8 mouse cellular contexts compared by ENCODE assay signal in the genomic region with DNA sequence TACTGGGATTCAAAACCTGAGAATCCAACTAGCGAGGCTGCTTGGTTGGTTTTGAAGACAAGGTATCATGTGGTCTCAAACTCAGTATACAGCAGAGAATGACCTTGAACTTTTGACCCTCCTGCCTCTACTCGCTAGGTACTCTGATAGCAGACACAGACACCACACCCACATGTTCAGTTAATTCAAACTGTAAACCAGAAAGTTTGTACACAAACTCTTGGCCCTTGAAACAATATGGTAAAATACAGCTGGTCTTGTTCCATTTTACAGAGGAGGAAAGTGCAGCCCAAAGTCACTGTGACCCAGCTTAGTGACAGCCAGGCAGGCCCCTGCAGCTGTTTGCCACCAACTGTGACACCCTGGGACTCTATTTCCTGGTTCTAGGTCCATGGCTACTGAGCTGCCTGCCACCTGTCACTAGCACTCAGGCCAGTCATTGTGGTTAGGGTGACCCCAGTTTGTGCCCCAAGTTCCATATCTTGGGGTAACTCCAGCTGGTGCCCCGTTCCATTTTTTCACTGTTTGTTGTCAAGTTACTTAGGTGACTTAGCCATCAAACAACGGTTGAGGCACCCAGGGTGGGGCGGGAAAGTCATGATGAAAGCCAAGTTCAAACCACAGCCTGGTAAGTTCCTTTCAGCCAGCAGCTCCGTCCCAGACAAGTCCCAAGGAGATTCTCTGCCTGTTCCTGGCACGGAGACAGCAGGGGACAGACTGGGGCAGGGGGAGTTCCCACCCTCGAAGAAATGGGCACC. TPM values are rescaled to one million over a fixed set of nuclear protein-coding genes. Genes with fewer than 3 reads are reported as not detected.
DNase-seq lines count a peak whose midpoint lies in the region; ATAC-seq and TF ChIP-seq lines count a peak whose summit lies in the region.

No protein-coding gene starts in this region.

- H3K9me3 ChIP-seq in G1E (replicated peaks) = peaks cover 6% of the 10 kb centered on the region
- peaks cover 3% of the 10 kb centered on the region; the same call in 1 of the 2 replicates for H3K9me3 ChIP-seq in heart, embryonic 16.5 days (replicated peaks; ENCODE audit: control insufficient read depth, low read length)
- no peaks in the 10 kb centered on the region for H3K9me3 ChIP-seq in neural tube, embryonic 15.5 days (replicated peaks)

- H3K4me1 ChIP-seq in G1E (ENCODE audit: insufficient read depth, low read depth, low read length) = peaks cover 88% of the 10 kb centered on the region
- peaks cover 42% of the 10 kb centered on the region for H3K4me1 ChIP-seq in heart, embryonic 16.5 days (ENCODE audit: control insufficient read depth, insufficient read depth, low read length)
- H3K4me1 ChIP-seq in lung, adult 2 months (ENCODE audit: control insufficient read depth, insufficient read depth, low read length) = peaks cover 3% of the 10 kb centered on the region
- peaks cover 10% of the 10 kb centered on the region for H3K4me1 ChIP-seq in neural tube, embryonic 15.5 days

- H3K27ac ChIP-seq in heart, embryonic 16.5 days (ENCODE audit: low read length) = peak overlapping the region; percentile 91
- H3K27ac ChIP-seq in neural tube, embryonic 15.5 days (replicated peaks) = no peak overlapping the region

- H3K79me3 ChIP-seq in C2C12 (ENCODE audit: low read depth) = peaks cover 28% of the 10 kb centered on the region

- 0 out of 2 replicates have a peak, but pooled peaks have one; percentile 6 for ATAC-seq in G1E (ENCODE audit: extremely low read depth, insufficient number of reproducible peaks, low FRiP score, poor library complexity, severe bottlenecking)
- no peak for ATAC-seq in heart, embryonic 16.5 days (replicated peaks; ENCODE audit: extremely low read depth, insufficient read depth, low FRiP score)
- ATAC-seq in neural tube, embryonic 15.5 days (ENCODE audit: low FRiP score) = no peak

- H3ac ChIP-seq in C2C12 (ENCODE audit: control insufficient read depth, insufficient read length, low read depth) = peak overlapping the region; percentile 59

- H3K36me3 ChIP-seq in C2C12 (ENCODE audit: control insufficient read depth, insufficient read depth) (no peaks in the 10 kb centered on the region), G1E (replicated peaks) (peaks cover 52% of the 10 kb centered on the region)
- no peaks in the 10 kb centered on the region for H3K36me3 ChIP-seq in heart, embryonic 16.5 days (ENCODE audit: control insufficient read depth, insufficient read depth)
- no peaks in the 10 kb centered on the region for H3K36me3 ChIP-seq in neural tube, embryonic 15.5 days

- no peak for TF ChIP-seq CTCF in C2C12 (IDR thresholded peaks at IDR 0.05; ENCODE audit: control insufficient read depth, insufficient read depth, insufficient read length)
- no peak for TF ChIP-seq CTCF in G1E (IDR thresholded peaks at IDR 0.05; ENCODE audit: low read depth, low read length)
- TF ChIP-seq CTCF in lung, adult 2 months (IDR thresholded peaks at IDR 0.05; ENCODE audit: insufficient read depth, low read length) = no peak

- intact Hi-C loops in left cerebral cortex, postnatal 36 days (cut with DNase I) = no loop called here

- DNase-seq in G1E (ENCODE audit: low spot score) = peak; percentile 63
- DNase-seq in lung, adult 2 months = peak; percentile 39
- no peak for DNase-seq in c-Kit-positive CD71-positive TER-119-positive erythroid progenitor cells, embryonic 14.5 days (ENCODE audit: low spot score)
- DNase-seq in right cerebral cortex, adult 18-20 months = no peak
- no peak for DNase-seq in left cerebral cortex, postnatal 36 days (ENCODE audit: low spot score in 2 of 2)

- H3K9ac ChIP-seq in heart, embryonic 16.5 days (ENCODE audit: low read length) = peak overlapping the region; percentile 96
- no peak overlapping the region for H3K9ac ChIP-seq in neural tube, embryonic 15.5 days (replicated peaks)

- H3K4me2 ChIP-seq in heart, embryonic 16.5 days (ENCODE audit: low read depth, low read length) = peak overlapping the region; percentile 97
- H3K4me2 ChIP-seq in neural tube, embryonic 15.5 days = peak overlapping the region; percentile 88

- 30% methylated on average over 8 of the region's 8 CpGs for WGBS in heart, embryonic 16.5 days
- WGBS in lung, adult 2 months = 12% methylated on average over 8 of the region's 8 CpGs
- WGBS in neural tube, embryonic 15.5 days = 46% methylated on average over 8 of the region's 8 CpGs

- peaks cover 52% of the 10 kb centered on the region for H3K79me2 ChIP-seq in C2C12 (ENCODE audit: control insufficient read depth, insufficient read depth)

- H3K27me3 ChIP-seq in C2C12 (ENCODE audit: control insufficient read depth, insufficient read depth, insufficient read length) (no peaks in the 10 kb centered on the region), G1E (ENCODE audit: insufficient read depth, low read length) (no peaks in the 10 kb centered on the region)
- H3K27me3 ChIP-seq in heart, embryonic 16.5 days (ENCODE audit: control insufficient read depth, insufficient read depth, low read length) = no peaks in the 10 kb centered on the region
- peaks cover 37% of the 10 kb centered on the region for H3K27me3 ChIP-seq in neural tube, embryonic 15.5 days (replicated peaks)

- H3K4me3 ChIP-seq in C2C12 (ENCODE audit: insufficient read depth, poor library complexity, severe bottlenecking) = peak overlapping the region; percentile 59
- peak overlapping the region; percentile 83 for H3K4me3 ChIP-seq in G1E (ENCODE audit: low read depth, low read length)
- H3K4me3 ChIP-seq in heart, embryonic 16.5 days (ENCODE audit: low read length) = peak overlapping the region; percentile 82
- peak overlapping the region; percentile 83 for H3K4me3 ChIP-seq in lung, adult 2 months (replicated peaks; ENCODE audit: extremely low read depth, low read depth, low read length)
- peak overlapping the region; percentile 46 for H3K4me3 ChIP-seq in neural tube, embryonic 15.5 days (replicated peaks)

- TF ChIP-seq POLR2A in lung, adult 2 months (IDR thresholded peaks at IDR 0.05; ENCODE audit: borderline replicate concordance, extremely low read depth, low read depth, low read length) = peak; percentile 50

TF ChIP-seq in C2C12, 6 proteins besides CTCF, POLR2A, EP300 and RAD21:
- TF ChIP-seq MYOD1 (IDR thresholded peaks at IDR 0.05; ENCODE audit: control insufficient read depth, insufficient read length, low read depth) (peak; percentile 99), FOSL1 (IDR thresholded peaks at IDR 0.05; ENCODE audit: insufficient read depth, low read length, poor library complexity, severe bottlenecking) (no peak)

RNA-seq across cellular contexts. Expression of a gene that starts 1.2 kb away (rescaled TPM):
- polyA plus RNA-seq in C2C12 (2012; fragmentation: generic; extraction: Trizol) = 114 TPM
- 223 and 228 TPM in 2 replicates for total RNA-seq in G1E (2014; fragmentation: Nextera tagmentation)
- 405 and 468 TPM in 2 replicates for total RNA-seq in G1E (2017)
- polyA plus RNA-seq in G1E (2012) = 69.3 and 92.9 TPM in 2 replicates
- 39.5 and 41.9 TPM in 2 replicates for polyA plus RNA-seq in heart, embryonic 16.5 days (2015; fragmentation: Nextera tagmentation; extraction: Ambion mirVana)
- polyA plus RNA-seq in lung, adult 2 months (2012; rRNA removed) = 557 and 634 TPM in 2 replicates
- polyA plus RNA-seq in neural tube, embryonic 15.5 days (2015; fragmentation: Nextera tagmentation; extraction: Ambion mirVana) = 12.2 and 15.5 TPM in 2 replicates
- total RNA-seq in left cerebral cortex, postnatal 36 days (2021) = 10 to 100 TPM in 1 of 2 experiments, 1 to 10 TPM in 1; 6.0 to 10.8 TPM

RNA-seq across cellular contexts. Expression of a gene that starts 24.9 kb away (rescaled TPM):
- 271 TPM for polyA plus RNA-seq in C2C12 (2012; fragmentation: generic; extraction: Trizol)
- 101 and 141 TPM in 2 replicates for total RNA-seq in G1E (2014; fragmentation: Nextera tagmentation)
- 226 and 266 TPM in 2 replicates for total RNA-seq in G1E (2017)
- 58.0 and 77.5 TPM in 2 replicates for polyA plus RNA-seq in G1E (2012)
- 141 and 147 TPM in 2 replicates for polyA plus RNA-seq in heart, embryonic 16.5 days (2015; fragmentation: Nextera tagmentation; extraction: Ambion mirVana)
- polyA plus RNA-seq in lung, adult 2 months (2012; rRNA removed) = 18.4 and 24.0 TPM in 2 replicates
- 86.5 and 117 TPM in 2 replicates for polyA plus RNA-seq in neural tube, embryonic 15.5 days (2015; fragmentation: Nextera tagmentation; extraction: Ambion mirVana)
- total RNA-seq in left cerebral cortex, postnatal 36 days (2021) = 10 to 100 TPM; 15.4 to 18.6 TPM

RNA-seq across cellular contexts. Expression of a gene that starts 40.9 kb away (rescaled TPM):
- polyA plus RNA-seq in C2C12 (2012; fragmentation: generic; extraction: Trizol) (26.6 TPM), G1E (2012) (150 and 153 TPM in 2 replicates)
- total RNA-seq in G1E (2014; fragmentation: Nextera tagmentation) (104 and 109 TPM in 2 replicates), G1E (2017) (89.4 and 116 TPM in 2 replicates)
- polyA plus RNA-seq in heart, embryonic 16.5 days (2015; fragmentation: Nextera tagmentation; extraction: Ambion mirVana) = 17.5 and 20.2 TPM in 2 replicates
- polyA plus RNA-seq in lung, adult 2 months (2012; rRNA removed) = 148 and 168 TPM in 2 replicates
- 24.6 and 25.1 TPM in 2 replicates for polyA plus RNA-seq in neural tube, embryonic 15.5 days (2015; fragmentation: Nextera tagmentation; extraction: Ambion mirVana)
- 10 to 100 TPM; 52.9 to 65.1 TPM for total RNA-seq in left cerebral cortex, postnatal 36 days (2021)

Comparison
In these comparisons a context has a peak if more than half of its experiments do, and no peak if none do; other contexts are left out.
1. DNase-seq: peak in G1E (single experiment) and lung, adult 2 months (single experiment); none in c-Kit-positive CD71-positive TER-119-positive erythroid progenitor cells, embryonic 14.5 days (single experiment), right cerebral cortex, adult 18-20 months (single experiment) and left cerebral cortex, postnatal 36 days (0 of 2).
2. Peak in every context shown above with its lines, with median percentiles within 50 percentile points of each other: H3K4me3 ChIP-seq.